Mouse (Mus musculus) liver, postnatal 0 days (tissue): ENCODE data around the gene Mef2a. TPM values are rescaled to one million over a fixed set of nuclear protein-coding genes. Genes with fewer than 3 reads are reported as not detected.

Source experiments
- ATAC-seq: fragments of 200-750 bp; cut with Nextera tagmentation; 2 replicates; pipeline ENCODE4 v1.8.0; 2017; ENCODE audit warnings: mild to moderate bottlenecking, moderate library complexity
- DNase-seq: peaks from one replicate; pipeline ENCODE4 v3.0.0-alpha.2; 2016
- H3K27ac ChIP-seq: fragments of 300-500 bp; sonication (generic); 2 replicates; pipeline ENCODE4 v1.5.1; 2014; ENCODE audit warnings: antibody characterized with exemption, moderate library complexity, mild to moderate bottlenecking, low read depth
- H3K27me3 ChIP-seq: fragments of 300-500 bp; sonication (generic); 2 replicates; pipeline ENCODE4 v1.6.1; 2014; ENCODE audit warnings: low read length, control low read depth, mixed read lengths; ENCODE audit not compliant: insufficient read depth
- H3K36me3 ChIP-seq: fragments of 300-500 bp; sonication (generic); replicated peaks from 2 replicates; pipeline ENCODE4 v1.6.1; 2014; ENCODE audit warnings: mild to moderate bottlenecking, control low read depth, low read length, moderate library complexity, mixed read lengths; ENCODE audit not compliant: insufficient read depth
- H3K4me1 ChIP-seq: fragments of 300-500 bp; sonication (generic); 2 replicates; pipeline ENCODE4 v1.6.1; 2014; ENCODE audit warnings: antibody characterized with exemption, mild to moderate bottlenecking, control low read depth; ENCODE audit not compliant: insufficient read depth
- H3K4me2 ChIP-seq: fragments of 300-500 bp; sonication (generic); 2 replicates; pipeline ENCODE4 v1.6.1; 2014; ENCODE audit warnings: low read depth, mild to moderate bottlenecking, low read length, moderate library complexity, mixed read lengths
- H3K4me3 ChIP-seq: fragments of 300-500 bp; sonication (generic); 2 replicates; pipeline ENCODE4 v1.5.1; 2014; ENCODE audit warnings: low read depth, low read length
- H3K9ac ChIP-seq: fragments of 300-500 bp; sonication (generic); replicated peaks from 2 replicates; pipeline ENCODE4 v1.6.1; 2014; ENCODE audit warnings: mild to moderate bottlenecking, moderate library complexity
- H3K9me3 ChIP-seq: fragments of 300-500 bp; sonication (generic); 2 replicates; pipeline ENCODE4 v1.6.1; 2016; ENCODE audit warnings: mild to moderate bottlenecking, control low read depth, low read length, mixed read lengths
- CTCF ChIP-seq: sonication (generic); IDR thresholded peaks from 2 replicates; pipeline ENCODE4 v1.5.1; 2016; ENCODE audit warnings: antibody characterized with exemption, low read depth
- EP300 ChIP-seq: IDR thresholded peaks from 2 replicates; pipeline ENCODE4 v1.6.1; 2016; ENCODE audit warnings: antibody characterized with exemption, low read depth, mild to moderate bottlenecking
- WGBS: fragments of 180-500 bp; shearing (Covaris S2); extraction: QIAGEN DNeasy Blood & Tissue Kit; methylation state at CpG from one replicate; pipeline ENCODE4 v1.1.7; 2014; ENCODE audit not compliant: insufficient replicate concordance; 5-methylcytosine and 5-hydroxymethylcytosine counted together
- polyA plus RNA-seq: library from polyadenylated mRNA; unstranded; fragments of >200 nt; fragmentation: Nextera tagmentation; extraction: Ambion mirVana; gene quantifications from 2 replicates; pipeline ENCODE4 v1.2.1, GENCODE M21; 2015

The Mef2a gene
- polyA plus RNA-seq, 1 experiment from 2014 or later: 10.7 TPM

- no peak overlapping the region for H3K4me2 ChIP-seq
- no peaks in the 10 kb centered on the region for H3K27me3 ChIP-seq
- no peak overlapping the region for H3K9ac ChIP-seq
- no peaks in the 10 kb centered on the region for H3K9me3 ChIP-seq
- H3K4me1 ChIP-seq: 0 out of 2 replicates have a peak, but pooled peaks cover 2% of the 10 kb centered on the region
- no peaks in the 10 kb centered on the region for H3K36me3 ChIP-seq
- TF ChIP-seq CTCF (no peak), EP300 (no peak)
- WGBS: 70% methylated on average over 6 of the region's 6 CpGs
- no peak for DNase-seq
- no peak overlapping the region for H3K27ac ChIP-seq
- ATAC-seq: no peak
- H3K4me3 ChIP-seq: no peak overlapping the region
Measured at GRCm38 (mm10) chr7:67384942-67385872, 12.5 kb upstream of the Mef2a start.

- H3K4me1 ChIP-seq: 0 out of 2 replicates have a peak, but pooled peaks cover 2% of the 10 kb centered on the region
- H3K27ac ChIP-seq: no peak overlapping the region
- 68% methylated on average over 6 of the region's 6 CpGs for WGBS
- ATAC-seq: no peak
- H3K9me3 ChIP-seq: no peaks in the 10 kb centered on the region
- no peak overlapping the region for H3K4me3 ChIP-seq
- H3K4me2 ChIP-seq: no peak overlapping the region
- DNase-seq: no peak
- TF ChIP-seq EP300 (no peak), CTCF (no peak)
- H3K27me3 ChIP-seq: no peaks in the 10 kb centered on the region
- H3K9ac ChIP-seq: no peak overlapping the region
- H3K36me3 ChIP-seq: no peaks in the 10 kb centered on the region
Measured at GRCm38 (mm10) chr7:67380174-67381129, 7.8 kb upstream of the Mef2a start.

GRCm38 (mm10) chr7:67376796-67377195 lies 4.1 kb upstream of the Mef2a start:
- Histone ChIP-seq H3K27me3 (no peaks in the 10 kb centered on the region), H3K4me3 (no peak overlapping the region), H3K4me2 (no peak overlapping the region), H3K27ac (no peak overlapping the region), H3K9ac (no peak overlapping the region), H3K4me1 (peaks cover 13% of the 10 kb centered on the region), H3K36me3 (no peaks in the 10 kb centered on the region), H3K9me3 (no peaks in the 10 kb centered on the region)
- TF ChIP-seq CTCF (no peak), EP300 (no peak)
- ATAC-seq (no peak), DNase-seq (no peak)
- 88% methylated on average over 6 of the region's 6 CpGs for WGBS

GRCm38 (mm10) chr7:67373975-67374374 lies 1.3 kb upstream of the Mef2a start:
- 23% methylated on average over 5 of the region's 5 CpGs for WGBS
- Histone ChIP-seq H3K4me3 (no peak overlapping the region), H3K9ac (peak overlapping the region; percentile 99; the same call in 1 of the 2 replicates), H3K4me1 (peaks cover 13% of the 10 kb centered on the region), H3K4me2 (peak overlapping the region; percentile 91), H3K27ac (peak overlapping the region; percentile 97), H3K36me3 (no peaks in the 10 kb centered on the region), H3K27me3 (no peaks in the 10 kb centered on the region), H3K9me3 (no peaks in the 10 kb centered on the region)
- no peak for TF ChIP-seq CTCF
- no peak for TF ChIP-seq EP300
- DNase-seq (no peak), ATAC-seq (no peak)

GRCm38 (mm10) chr7:67373584-67373960 lies 914 bp upstream of the Mef2a start:
- Histone ChIP-seq H3K4me3 (peak overlapping the region; percentile 93), H3K36me3 (no peaks in the 10 kb centered on the region), H3K4me1 (peaks cover 16% of the 10 kb centered on the region), H3K9me3 (no peaks in the 10 kb centered on the region), H3K27me3 (no peaks in the 10 kb centered on the region), H3K9ac (peak overlapping the region; percentile 99), H3K27ac (peak overlapping the region; percentile 97), H3K4me2 (peak overlapping the region; percentile 91)
- TF ChIP-seq EP300 (no peak), CTCF (no peak)
- no peak for DNase-seq
- 14% methylated on average over 6 of the region's 6 CpGs for WGBS
- no peak for ATAC-seq
